Mouse (Mus musculus) embryo, embryonic 11.5 days (tissue): ENCODE measurements around the gene Dnah12.
"Not testable (repeated sequence)": the region's sequence is repeated elsewhere in the genome, so short reads cannot be mapped to it uniquely, and the experiment has no call there.

ENCODE experiments used
- DNase-seq: peaks from one replicate; pipeline ENCODE4 v3.0.0-alpha.2; 2012; ENCODE audit warnings: low read depth, low spot score

Gene Dnah12

DNA sequence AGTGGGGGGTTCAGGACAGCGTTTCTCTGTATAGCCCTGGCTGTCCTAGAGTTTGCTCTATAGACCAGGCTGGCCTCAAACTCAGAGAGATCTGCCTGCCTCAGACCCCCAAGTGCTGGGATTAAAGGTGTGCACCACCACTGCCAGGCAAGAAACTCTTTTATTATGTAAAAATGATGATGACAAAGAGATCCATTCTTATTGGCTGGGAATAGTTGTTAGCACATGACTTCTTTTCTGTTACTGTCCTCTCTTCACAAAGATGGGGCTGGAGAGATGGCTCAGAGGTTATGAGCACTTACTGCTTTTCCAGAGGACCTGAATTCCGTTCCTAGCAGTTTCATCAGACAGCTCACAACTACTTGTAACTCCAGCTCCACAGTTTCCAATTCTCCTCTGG is 186.9 kb downstream of the Dnah12 start:
- no peak for DNase-seq

DNA sequence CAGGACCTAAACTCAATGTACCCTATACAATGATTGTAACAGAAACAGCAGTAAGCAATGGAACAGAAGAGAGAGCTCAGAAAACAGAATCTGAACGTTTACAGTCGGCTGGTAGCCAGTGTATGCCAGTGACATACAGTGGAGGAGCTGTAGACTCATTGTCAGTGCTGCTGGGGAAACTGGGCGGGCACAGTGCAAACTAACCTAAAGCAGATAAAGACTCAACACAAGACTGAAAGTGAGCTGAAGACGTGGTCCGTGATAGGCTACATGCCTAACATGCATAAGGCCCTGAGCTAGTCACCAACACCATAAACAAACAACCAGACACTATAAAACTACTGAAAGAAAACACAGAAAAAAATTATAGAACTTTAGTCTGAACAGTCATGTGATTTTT is 188.6 kb downstream of the Dnah12 start:
- no peak for DNase-seq

DNA sequence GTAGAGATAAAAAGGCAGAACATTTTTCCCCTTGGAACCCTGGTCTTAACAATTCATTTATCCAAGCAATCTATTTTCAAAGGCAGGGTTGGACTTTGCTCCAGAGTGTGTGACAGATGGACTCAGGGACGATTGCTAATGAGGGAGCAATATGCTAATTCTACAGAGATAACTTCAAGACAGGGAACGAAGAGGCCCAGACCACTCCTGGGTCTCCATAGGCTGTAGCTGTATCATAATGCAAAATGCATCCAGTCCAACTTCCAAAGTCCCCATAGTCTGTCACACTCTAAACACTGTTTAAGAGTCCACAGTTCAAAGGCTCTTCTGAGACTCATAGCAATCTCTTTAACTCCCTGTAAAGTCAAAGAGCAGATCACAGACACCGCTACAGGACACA is 194.2 kb downstream of the Dnah12 start:
- DNase-seq, result no peak

DNA sequence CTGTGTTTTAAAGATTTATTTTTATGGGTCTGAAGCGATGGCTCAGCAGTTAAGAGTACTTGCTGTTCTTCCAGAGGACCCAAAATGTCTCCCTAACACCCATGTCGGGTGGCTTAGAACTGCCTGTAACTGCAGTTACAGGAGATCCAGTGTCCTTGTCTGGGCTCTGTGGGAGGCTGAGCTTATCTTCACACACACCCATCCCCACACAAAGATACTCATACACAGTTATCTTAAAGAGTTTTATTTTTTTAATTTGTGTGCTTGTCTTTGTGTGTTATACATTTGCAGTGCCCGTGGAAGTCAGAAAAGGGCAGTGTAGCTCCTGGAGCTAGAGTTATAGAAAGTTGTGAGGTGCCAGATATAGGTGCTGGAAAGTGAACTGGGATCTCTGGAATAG is 197.7 kb downstream of the Dnah12 start:
- DNase-seq, result no peak

DNA sequence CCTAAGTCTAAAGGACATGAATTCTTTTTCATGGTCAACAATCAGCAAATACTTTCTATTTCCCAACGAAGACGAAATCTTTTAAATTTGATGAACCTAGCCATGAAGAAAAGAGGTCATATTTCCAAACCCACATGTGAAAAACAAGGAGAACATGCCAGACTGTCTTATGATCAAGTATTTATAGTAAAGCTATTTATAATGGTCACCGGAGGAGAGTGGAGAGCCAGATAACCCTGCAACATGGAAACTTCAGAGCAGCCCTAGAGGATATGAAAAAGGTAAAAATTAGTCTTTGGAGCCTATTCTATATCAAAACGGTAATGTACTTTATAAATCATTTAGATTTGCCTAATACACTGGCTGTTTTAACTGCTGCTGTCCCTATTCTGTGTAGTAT is 201.3 kb downstream of the Dnah12 start, which contains the start of gene Asb14:
TSS of gene Asb14 (plus strand) at position 166 of the 400 bp plus-strand sequence.
- no peak for DNase-seq

DNA sequence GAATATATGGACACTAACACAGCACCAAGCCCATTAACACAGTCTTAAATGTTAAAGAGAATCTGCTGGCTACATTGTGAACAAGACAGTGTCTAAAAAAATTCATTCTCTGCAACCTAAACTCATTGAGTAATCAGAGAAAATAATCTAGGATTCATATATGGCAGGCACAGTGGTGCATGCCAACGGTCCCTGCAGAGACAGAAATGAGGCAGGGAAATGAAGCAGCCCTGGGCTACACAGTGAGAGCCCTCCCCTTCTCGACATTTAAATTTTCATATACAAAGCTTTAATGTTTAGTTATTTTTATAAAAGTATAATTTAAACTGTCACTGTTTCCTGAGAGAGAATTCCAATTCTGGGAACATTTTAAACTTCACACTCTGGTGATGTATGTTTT is 206.4 kb downstream of the Dnah12 start:
- DNase-seq, result no peak

DNA sequence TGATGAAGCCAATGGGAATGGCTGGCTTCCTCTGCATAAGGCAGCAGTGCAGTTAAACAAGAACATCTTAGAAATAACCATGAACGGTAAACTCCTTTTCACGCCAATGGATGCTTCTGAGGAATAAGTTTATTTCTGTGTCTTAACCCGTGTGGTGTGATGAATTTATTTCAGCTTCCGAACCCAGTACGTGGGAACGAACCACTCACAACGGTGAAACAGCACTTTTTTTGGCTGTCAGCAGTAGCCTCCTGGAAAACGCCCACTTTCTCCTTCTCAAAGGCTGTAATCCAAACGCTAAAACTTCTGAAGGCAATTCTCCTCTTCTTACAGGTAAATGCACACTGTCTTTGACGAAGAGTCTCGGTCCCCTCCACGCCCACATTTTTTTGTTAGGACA is 207.8 kb downstream of the Dnah12 start:
- no peak for DNase-seq

DNA sequence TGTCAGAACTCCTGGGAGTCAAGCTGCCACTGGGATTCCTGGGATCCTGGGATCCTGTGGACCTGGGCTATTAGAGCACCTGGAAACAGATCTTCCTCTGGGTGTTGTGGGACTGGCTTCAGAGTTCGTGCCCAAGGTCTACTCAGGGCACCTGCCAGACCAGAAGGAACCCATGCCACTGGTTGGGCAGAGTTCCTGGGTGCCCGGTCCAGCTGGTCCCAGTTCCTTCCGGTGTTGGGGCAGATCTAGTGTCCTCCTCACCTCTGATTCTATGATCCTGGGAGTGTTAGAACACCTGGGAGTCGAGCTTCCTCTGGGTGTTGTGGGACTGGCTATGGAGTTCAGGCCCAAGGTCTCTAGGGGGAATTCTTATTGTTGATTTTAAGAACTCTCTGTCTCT is 214.3 kb downstream of the Dnah12 start:
- DNase-seq, result no peak

DNA sequence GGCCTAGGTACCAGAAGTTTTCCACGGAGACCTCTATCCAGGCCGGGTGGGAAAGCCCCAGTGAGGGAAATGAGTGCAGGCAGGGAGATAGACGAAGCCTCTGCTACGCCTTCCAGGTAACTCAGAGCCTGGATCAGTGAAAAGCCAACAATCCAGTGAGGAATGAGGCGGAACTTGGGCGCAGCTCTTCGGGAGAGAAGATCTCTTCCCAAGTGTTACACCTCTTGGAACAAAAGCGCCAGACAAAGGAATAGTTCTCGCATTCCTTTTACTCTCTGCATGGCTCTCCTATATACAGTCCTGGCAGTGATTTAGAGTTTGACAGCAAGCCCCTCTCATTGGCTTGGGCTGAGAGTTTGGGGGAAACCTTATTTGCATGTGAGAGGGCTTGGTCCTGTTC is 217.4 kb downstream of the Dnah12 start:
- DNase-seq, result not testable (repeated sequence)

DNA sequence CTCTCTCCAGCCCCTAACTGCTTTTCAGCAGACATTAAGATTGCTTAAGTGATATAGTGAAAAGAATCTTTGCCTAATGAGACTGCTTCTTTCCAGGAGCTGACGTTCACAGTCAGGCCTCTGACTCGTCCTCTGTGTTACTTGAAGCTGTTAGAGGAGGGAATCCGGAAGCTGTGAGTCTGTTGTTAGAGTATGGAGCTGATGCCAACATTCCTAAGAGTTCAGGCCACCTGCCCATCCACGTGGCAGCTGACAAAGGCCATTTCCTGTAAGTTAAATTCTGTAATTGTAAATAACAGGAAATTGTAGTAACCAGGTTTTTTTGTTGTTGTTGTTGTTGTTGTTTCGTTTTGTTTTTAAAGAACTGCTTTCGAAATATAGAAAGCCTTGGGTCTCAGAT is 218.1 kb downstream of the Dnah12 start:
- no peak for DNase-seq

DNA sequence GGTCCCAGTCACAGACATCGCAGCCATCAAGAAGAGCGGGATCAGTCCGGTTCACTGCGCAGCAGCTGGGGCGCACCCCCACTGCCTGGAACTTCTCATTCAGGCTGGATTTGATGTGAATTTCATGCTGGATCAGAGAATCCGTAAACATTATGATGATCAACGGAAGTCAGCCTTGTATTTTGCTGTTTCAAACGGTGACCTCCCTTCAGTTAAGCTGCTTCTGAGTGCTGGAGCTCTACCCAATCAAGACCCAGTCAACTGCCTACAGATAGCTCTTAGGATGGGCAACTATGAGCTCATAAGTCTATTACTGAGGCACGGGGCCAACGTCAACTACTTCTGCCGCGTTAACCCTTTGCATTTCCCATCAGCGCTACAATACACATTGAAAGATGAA is 218.8 kb downstream of the Dnah12 start:
- no peak for DNase-seq

DNA sequence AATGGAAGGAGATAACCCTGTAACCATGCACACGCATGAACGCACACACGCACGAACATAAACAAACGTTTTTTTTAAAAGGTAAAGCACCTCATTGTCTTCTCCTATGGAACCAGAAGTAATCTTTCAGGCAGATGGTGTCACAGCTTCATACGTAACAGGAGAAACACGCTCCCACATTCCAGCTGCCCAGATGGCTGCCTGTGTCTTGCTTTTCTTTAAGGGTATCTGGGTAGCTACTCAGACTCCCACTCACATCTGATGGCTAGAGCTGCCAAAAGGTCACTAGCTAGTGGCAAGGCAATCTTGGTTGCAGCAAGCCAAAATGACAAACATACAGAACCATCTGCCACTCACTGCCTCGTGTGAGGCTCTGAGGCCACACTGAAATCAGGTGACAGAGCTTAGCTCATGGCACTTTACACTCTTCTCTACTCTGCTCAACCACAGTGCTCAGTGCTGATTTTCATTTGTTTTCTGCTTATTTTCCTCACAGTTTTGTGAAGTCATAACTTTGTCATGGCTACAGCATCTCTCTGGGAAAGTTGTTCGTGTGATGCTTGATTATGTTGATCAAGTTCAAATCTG is 220.7 kb downstream of the Dnah12 start:
- DNase-seq, result no peak

DNA sequence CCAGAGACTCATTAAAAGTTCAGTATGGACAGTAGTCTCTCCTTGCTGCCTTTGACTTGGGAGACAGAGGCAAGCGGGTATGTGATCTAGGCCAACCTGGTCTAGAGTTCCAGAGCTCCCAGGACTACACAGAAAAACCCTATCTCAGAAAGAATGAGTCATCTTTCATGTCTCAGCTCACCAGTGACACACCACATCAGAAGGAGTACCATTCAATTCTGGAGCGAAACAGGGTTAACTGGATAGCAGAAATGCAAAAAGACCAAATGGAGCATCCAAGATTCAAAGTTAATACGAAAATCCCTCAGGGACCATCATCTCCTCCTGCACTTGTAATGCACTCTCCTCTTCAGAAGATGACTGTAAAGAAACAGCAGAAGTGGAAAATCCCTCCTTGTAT is 226.2 kb downstream of the Dnah12 start:
- no peak for DNase-seq

DNA sequence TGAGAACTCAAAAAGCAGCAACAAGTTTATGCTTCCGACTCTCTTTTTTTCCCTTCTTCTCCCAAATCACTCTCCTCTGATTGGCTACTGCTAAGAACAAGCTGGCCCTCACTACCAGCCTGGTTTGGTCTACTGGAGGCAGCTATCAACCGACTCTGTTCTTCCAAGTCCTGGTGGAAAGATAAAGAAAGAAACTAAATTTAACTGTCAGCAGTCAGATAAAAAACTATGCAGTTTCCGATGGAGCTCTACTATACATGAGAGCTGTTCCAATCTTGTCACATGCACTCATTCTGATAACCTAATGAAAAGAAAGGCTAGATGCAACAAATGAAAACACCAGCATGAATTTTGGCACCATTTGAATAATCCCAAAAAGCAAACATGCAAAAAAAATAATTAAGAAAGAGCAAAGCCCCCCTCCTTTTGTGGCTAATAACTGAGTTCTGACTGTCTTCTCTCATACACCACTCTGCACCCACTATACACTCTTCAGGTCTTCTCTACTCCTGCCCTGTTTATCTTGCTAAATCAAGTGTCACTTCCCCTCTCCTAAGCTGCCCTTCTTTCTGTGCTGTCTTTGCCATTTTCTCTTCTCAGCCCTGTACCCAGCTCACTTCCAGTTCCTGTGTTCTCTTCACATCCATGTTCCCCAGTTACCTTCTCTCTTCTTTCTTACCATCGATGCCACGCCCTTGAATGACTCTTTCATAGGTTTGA is 230.8 kb downstream of the Dnah12 start:
- DNase-seq, result no peak

DNA sequence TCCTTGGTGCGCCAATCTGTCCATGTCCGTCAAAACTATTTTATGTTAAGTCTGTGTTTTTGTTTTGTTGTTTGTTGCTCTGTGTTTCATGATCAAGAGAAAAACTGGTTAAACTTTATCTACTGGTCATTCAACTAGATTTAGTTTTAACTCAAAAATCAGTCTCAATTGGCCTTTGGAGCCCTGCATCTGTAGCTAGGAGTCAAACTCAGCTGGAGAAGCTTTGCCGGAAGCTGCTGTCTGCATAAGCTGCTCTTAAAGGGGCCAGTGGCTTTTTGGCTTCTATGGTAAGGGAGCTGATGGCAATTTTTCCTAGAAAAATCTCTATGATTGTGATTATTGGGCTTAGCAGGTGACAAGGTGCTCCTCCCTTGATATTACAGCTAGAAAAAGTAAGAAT is 241.8 kb downstream of the Dnah12 start:
- DNase-seq, result no peak

DNA sequence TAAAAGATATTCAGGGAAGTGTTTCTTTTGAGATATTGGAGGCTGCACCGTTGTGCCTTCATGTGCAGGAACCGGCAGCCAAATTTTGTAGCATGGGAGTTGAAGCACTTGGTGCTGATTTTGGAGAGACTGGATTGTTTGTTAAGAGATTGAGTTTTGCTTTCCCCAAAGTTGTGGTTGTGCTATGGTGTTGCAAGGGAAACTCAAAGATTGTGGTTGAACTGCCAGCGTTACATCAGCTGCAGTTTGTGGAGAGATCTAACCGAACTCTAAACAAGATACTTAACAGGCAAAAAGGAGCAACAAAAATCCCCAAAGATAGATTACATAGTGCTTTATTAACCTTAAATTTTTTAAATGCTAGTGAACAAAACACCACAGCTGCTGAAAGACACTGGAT is 242.5 kb downstream of the Dnah12 start:
- DNase-seq, result no peak
